Mouse (Mus musculus) lung, adult 2 months (tissue): ENCODE measurements around the gene Ptf1a. TPM values are rescaled to one million over a fixed set of nuclear protein-coding genes. Genes with fewer than 3 reads are reported as not detected.

Experiments used
- DNase-seq: peaks from one replicate; pipeline ENCODE4 v3.0.0; 2022
- H3K4me1 ChIP-seq: fragments of 200-500 bp; 2 replicates; pipeline ENCODE4 v1.6.1; 2011; ENCODE audit warnings: low read length; ENCODE audit not compliant: control insufficient read depth, insufficient read depth
- H3K4me3 ChIP-seq: fragments of 200-500 bp; replicated peaks from 2 replicates; pipeline ENCODE3; 2011; ENCODE audit warnings: low read depth, mild to moderate bottlenecking, control low read depth, low read length; ENCODE audit errors: extremely low read depth
- CTCF ChIP-seq: fragments of 200-500 bp; IDR thresholded peaks from 2 replicates; pipeline ENCODE4 v1.5.1; 2011; ENCODE audit warnings: mild to moderate bottlenecking, low read length, control low read depth; ENCODE audit not compliant: insufficient read depth
- POLR2A ChIP-seq: fragments of 200-500 bp; IDR thresholded peaks from 2 replicates; pipeline ENCODE4 v1.6.1; 2011; ENCODE audit warnings: low read depth, mild to moderate bottlenecking, control low read depth, low read length, borderline replicate concordance; ENCODE audit errors: extremely low read depth
- WGBS: fragments of 180-500 bp; shearing (Covaris S2); methylation state at CpG from one replicate; pipeline ENCODE4 v1.1.7; 2018; 5-methylcytosine and 5-hydroxymethylcytosine counted together
- polyA plus RNA-seq: library from polyadenylated mRNA; depleted of rRNA; stranded (reverse); fragments of >200 nt; gene quantifications from 2 replicates; pipeline ENCODE4 v1.2.3, GENCODE M21; 2012; rRNA removed

The Ptf1a gene
- polyA plus RNA-seq = not detected in 2 replicates

DNA sequence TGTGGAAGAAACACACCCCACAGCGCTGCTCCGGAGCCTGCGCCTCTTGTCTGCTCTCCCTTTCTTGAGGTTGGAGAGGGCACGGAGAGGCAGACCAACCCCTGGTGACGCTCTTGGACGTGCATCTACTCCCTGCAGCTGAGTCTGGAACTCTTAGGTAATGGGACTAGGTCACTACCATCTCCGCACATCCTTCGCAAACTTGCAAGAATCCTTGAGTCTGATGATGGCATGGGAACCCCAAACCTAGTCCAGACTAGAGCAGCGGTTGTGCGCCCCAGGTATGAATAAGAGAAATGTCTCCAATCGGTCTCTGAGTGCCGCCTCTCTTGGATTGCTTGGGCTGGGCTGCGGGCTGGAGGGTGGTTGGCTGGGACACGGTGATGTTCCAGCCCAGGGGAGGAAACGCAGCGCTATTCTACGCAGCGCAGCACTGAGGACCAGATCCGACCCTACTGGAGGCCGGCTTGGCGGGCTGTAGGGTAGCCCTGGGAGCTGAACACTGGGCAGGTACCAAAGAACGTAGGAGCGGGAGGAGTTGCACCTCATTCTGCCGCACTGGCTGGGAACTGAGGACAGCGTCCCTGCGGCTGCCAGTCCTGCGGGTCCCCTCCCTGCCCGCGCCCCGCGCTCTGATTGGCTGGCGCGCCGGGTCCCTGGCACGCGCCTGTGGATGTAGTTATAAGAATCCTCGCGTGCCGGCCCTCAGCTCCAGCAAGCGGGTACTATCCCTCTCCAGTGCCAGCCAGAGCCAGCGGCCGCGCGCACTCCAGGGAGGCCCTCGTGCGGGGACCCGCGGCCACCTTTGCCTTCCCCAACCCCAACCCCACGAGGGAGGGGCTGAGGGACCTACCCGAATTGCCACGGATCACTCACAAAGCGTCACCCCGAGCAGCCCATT, at the start of gene Ptf1a:
Ptf1a (plus strand) TSS at position 733 of the 901 bp plus-strand sequence.
- no peak for DNase-seq
- H3K4me1 ChIP-seq = no peaks in the 10 kb centered on the region
- WGBS = 2% methylated on average over 53 of the region's 53 CpGs
- H3K4me3 ChIP-seq = no peak within 1 kb of the TSS
- TF ChIP-seq POLR2A (no peak), CTCF (no peak)

DNA sequence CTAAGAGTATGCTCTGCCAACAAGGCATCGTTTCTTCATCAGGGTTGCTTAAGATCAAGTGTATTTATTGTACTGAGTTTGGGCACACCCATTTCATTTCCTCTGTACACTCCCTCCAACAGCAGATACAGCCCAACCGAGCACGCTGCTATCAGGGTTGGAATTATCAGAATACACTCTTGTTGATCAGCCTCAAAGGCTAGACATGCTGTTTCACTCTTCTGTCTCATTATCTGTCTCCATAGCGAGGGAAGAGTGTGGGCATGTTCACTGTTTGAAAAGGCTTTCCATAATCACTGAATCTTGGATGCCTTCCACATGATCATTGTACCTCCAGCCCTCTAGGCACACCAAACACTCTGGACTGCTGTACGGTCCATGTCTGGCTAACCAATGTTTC, 40.1 kb upstream of the Ptf1a start:
- TF ChIP-seq CTCF = no peak
- no peak for TF ChIP-seq POLR2A
- WGBS = 38% methylated on average over 5 of the region's 5 CpGs
- DNase-seq = no peak

DNA sequence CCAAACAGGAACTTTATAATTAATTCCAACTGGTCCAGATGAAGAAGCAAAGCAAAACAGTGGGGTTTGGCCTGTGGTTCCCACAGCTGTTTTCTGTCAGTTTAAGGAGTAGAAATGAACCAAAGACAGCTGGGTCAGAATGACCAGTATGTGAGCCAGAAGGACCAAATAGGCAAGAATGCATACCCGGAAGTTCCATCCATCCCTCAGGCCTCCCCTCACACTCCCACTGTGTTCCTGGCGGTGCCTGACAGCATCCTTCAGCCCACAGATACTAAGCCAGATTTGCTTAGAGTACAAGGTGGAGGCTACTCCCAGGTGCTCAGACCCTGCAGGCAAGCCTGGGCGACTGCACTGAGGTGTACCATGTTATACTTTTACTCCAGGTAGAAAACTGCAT, 38.9 kb upstream of the Ptf1a start:
- WGBS = 61% methylated on average over 3 of the region's 3 CpGs
- H3K4me1 ChIP-seq = no peaks in the 10 kb centered on the region
- no peak for DNase-seq
- no peak overlapping the region for H3K4me3 ChIP-seq
- TF ChIP-seq CTCF = no peak
- no peak for TF ChIP-seq POLR2A

More for the DNA sequence above, 40.1 kb upstream of the Ptf1a start:
- no peaks in the 10 kb centered on the region for H3K4me1 ChIP-seq
- H3K4me3 ChIP-seq = no peak overlapping the region

DNA sequence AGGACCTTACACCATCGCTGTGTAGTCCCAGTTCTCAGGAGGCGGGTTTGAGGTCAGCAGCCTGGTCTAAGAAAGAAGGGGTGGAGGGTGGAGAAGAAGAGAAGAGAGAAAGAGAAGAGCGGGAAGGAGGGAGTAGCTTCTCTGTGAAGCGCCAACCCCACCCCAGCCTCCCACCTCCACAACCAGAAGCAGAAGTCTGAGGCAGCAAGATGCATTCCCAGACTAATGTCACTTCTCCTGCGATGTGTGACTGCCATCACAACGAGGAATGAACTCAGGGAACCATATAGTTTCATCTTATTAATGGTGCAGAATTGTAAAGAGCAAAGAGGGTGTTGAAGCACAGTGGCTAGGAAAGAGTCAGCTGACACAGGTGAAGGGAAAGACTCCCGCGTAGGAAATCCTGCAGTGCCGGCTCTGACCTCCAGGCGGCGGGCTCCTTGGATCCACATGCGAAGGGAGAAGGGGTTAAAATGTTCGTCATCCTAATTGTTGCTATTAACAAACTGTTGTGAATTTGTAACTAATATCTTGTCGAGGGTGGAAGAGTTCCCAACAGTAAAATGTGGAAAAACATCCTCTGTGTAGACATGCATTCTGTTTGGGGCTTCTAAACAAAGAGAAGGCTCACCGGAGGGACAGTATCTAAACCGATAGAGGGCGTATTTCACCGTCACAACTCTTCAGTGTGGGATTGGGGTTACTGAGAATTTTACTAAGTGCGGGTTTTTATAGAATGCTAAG, 31.1 kb upstream of the Ptf1a start:
- Histone ChIP-seq H3K4me3 (peak overlapping the region; percentile 11), H3K4me1 (no peaks in the 10 kb centered on the region)
- DNase-seq = peak; percentile 54
- TF ChIP-seq CTCF = peak; percentile 64
- no peak for TF ChIP-seq POLR2A
- WGBS = 17% methylated on average over 19 of the region's 19 CpGs

GRCm38 (mm10) chr2:19415063-19415521, 30.4 kb upstream of the Ptf1a start:
- Histone ChIP-seq H3K4me1 (no peaks in the 10 kb centered on the region), H3K4me3 (no peak overlapping the region)
- no peak for DNase-seq
- TF ChIP-seq CTCF (peak; percentile 31; the same call in 1 of the 2 replicates), POLR2A (no peak)
- WGBS = 2% methylated on average over 6 of the region's 6 CpGs

DNA sequence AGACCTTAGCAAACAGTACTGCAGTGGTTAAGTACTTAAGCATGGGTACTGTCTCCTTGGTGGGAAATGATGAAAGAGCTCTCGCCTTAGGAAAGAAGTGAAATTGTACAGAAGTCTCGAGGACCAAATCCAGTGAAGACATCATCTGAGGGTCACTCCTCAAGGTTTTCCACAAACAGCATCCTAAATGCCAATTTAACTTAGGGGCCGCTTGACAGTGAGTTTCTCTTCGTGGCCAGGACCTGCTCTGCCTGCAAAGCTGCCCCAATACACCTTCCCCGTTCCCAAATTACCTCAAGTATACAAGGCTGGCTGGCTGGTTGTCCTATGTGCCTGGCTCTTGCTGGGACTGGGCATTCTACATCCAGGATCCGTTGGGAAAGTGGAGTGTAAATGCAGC, 29.4 kb upstream of the Ptf1a start:
- no peaks in the 10 kb centered on the region for H3K4me1 ChIP-seq
- no peak overlapping the region for H3K4me3 ChIP-seq
- TF ChIP-seq POLR2A = no peak
- no peak for TF ChIP-seq CTCF
- no peak for DNase-seq
- WGBS = 65% methylated on average over 6 of the region's 6 CpGs

DNA sequence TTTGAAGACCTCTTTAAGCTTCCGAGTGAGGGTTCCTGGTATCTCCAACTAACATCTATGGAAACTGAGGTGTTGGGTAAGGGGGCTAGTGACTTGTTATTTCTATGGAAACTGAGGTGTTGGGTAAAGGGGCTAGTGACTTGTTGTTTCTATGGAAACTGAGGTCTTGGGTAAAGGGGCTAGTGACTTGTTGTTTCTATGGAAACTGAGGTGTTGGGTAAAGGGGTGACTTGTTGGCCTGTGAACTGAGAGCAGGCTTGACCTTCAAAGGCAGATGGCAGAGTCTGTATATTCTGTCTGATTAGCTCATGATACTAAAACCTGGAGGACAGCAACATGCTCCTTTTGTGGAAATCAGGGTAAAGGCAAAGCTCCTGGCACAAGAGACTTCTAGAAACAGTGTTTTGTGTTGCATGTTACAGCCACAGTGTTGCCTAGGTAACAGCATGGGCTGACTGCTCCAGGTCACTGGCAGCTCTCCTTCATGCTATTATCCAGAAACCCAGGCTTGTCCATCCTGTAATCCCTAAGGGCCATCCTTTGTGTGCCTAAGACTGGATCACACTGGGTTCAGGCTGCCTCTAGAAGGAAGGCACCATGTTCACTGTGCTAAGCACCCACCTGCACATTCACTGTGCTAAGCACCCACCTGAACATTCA, 25.6 kb upstream of the Ptf1a start:
- no peak for DNase-seq
- Histone ChIP-seq H3K4me3 (no peak overlapping the region), H3K4me1 (no peaks in the 10 kb centered on the region)
- WGBS = 37% methylated on average over 1 of the region's 1 CpGs
- TF ChIP-seq POLR2A (no peak), CTCF (no peak)

GRCm38 (mm10) chr2:19422226-19422625, 23.2 kb upstream of the Ptf1a start:
- Histone ChIP-seq H3K4me1 (no peaks in the 10 kb centered on the region), H3K4me3 (no peak overlapping the region)
- no peak for DNase-seq
- TF ChIP-seq CTCF (no peak), POLR2A (no peak)

DNA sequence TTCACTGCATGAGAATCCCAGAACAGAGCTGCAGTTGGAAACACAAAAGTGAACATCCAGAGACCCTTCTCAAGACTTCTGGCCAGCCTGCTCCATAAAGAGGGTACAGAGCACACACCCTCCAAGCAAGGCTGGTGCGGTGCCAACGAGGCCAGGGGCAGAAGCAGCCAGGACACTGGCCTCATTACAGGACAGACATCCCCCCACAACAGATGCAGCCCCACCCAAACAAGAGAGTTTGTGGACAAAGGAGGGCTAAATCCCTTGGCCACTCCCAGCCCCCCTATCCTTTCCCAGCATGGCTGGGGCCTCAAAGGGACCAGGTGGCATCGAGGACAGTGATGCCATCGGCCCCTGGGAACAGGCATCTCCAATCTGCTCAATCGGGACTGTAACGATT, 22.4 kb upstream of the Ptf1a start:
- TF ChIP-seq CTCF (no peak), POLR2A (no peak)
- H3K4me3 ChIP-seq = no peak overlapping the region
- 81% methylated on average over 6 of the region's 6 CpGs for WGBS
- no peaks in the 10 kb centered on the region for H3K4me1 ChIP-seq
- DNase-seq = no peak
